Mouse (Mus musculus) kidney, adult 11 months (tissue): ENCODE measurements around the gene Cfap221.

ENCODE experiments used
- DNase-seq: peaks from one replicate; pipeline ENCODE4 v3.0.0; 2022

Cfap221 gene

DNA sequence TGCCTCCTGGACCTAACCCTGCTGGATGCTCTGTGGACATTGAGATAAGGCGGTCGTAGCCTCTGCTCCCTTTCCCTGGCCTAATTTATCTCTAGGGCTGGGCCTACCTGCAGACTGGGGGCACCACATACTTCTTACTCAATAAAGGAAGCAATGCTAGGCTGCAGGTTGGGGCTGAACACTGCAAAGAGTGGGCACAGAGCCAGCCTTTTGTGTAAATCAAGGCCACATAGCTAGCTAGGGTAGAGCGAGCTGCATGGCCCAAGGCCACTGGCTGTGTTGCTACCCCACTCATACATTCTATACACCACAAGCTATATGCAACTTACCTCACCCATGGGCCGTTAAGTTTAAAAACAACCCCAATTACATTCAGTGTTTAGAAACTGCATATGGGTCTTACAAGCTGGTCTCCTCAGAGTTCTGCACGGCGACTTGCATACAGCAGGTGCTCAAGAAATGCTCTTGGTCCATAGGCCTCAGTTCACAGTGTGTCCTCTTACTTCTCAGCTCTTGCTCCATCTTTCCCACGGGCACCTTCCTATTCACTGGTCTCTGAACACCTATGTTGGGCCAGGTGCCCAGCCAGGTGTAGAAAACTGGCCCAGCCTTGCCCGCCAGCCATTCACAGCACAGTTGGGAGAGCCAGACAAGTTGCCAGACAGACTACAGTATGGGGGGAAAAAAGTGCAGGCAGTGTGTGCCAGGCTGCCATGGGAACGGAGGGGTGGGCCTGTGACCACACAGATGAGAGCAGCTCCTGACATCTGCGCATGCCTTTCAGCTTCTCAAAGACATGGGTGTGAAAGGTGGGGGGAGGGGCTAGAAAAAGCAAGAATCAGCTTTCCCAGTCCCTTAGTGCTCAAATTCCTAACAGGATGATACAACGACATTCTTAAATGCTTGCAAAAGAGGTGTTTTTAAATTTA lies 97.6 kb downstream of the Cfap221 start:
- peak; percentile 44 for DNase-seq

GRCm38 (mm10) chr1:119894936-119895335 lies 102.1 kb downstream of the Cfap221 start:
- DNase-seq: peak; percentile 61

GRCm38 (mm10) chr1:119893600-119893999 lies 103.4 kb downstream of the Cfap221 start:
- DNase-seq: no peak

- no peak for DNase-seq
These were observed 104.1 kb downstream of the Cfap221 start for GRCm38 (mm10) chr1:119892933-119893332.

GRCm38 (mm10) chr1:119891865-119892264 lies 105.2 kb downstream of the Cfap221 start:
- no peak for DNase-seq

DNA sequence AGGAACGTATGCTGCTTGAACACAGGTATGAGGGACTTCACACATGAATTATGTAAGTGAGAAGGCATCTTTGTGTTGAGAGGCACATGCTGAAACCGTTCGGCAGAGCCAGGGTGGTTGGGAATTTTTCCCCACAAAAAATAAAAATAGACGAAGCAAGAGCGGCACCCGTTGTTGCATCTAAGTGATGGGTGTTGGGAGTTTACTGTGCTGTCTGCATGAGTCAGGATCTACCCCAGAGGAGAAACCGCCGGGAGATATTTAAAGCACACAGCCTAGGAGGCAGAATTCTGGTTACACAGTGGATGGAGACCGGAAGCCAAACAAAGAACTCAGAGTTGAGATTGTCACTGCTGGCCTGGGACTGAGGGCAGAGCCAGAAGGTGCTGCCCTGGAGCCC lies 105.9 kb downstream of the Cfap221 start:
- DNase-seq: no peak

GRCm38 (mm10) chr1:119889347-119889746 lies 107.7 kb downstream of the Cfap221 start:
- no peak for DNase-seq

DNA sequence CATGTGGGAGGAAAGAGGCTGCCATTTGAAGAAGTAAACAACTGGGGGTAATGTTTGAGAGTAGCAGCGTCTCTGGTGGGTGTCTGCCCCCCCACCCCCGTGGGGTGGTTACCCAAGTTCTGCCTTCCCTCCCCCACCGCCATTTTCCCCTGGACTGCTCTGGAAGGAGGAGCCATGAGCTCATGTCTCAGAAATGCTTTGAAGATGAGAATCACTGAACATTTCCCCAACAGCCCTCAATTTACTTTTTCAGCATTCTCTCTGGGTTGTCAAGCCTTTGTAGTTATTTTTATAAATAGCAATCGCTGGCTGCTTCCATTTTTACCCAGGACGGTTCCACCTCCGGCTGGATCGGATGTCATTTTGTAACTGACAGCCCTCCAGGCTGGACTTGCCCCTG lies 110.7 kb downstream of the Cfap221 start:
- DNase-seq: no peak

- no peak for DNase-seq
These were observed 112.8 kb downstream of the Cfap221 start for GRCm38 (mm10) chr1:119884272-119884671.

DNA sequence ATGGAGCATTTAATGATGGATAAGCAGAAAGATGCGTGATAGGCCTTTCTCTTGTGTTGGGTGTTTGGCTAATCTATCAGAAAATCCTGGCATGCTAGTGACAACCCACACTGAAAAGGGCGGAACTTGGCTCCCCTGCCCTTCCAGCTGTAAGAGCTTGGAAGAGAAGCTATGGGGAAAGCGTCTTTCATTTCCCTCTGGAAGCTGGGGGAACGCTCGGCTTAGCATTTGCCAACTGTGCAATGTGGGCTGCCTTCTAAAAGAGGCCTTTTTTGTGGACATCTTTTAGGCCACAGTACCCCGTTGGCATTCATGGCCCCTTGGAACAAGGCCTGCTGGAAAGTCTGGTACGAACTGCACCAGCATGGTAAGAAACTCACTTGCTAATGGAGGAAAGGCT lies 118.1 kb downstream of the Cfap221 start:
- DNase-seq: no peak

DNA sequence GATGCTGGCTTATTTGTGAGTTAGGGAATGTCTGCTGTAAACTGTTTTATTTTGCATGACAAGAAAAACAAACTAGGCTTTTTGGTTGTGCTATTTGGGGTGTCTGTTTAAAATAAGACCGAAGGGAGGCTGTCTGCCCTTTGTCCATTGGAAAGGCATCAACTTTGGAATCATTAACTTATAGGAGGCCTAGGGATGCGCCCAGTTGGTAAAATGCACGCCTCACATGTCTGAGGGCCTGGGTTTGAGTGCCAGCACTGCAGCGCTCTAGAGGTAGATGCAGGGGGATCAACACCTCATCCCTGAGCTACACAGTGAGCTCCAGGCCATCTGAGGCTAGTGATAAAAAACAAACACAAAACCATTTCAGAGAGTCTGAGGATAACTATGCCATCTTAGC lies 119.6 kb downstream of the Cfap221 start:
- peak; percentile 38 for DNase-seq
